Mouse (Mus musculus) T-helper 17 cell (primary cell): ENCODE measurements around the gene Sema3b.

Experiments
- in situ Hi-C, 2 experiments: fragments of 300-600 bp; cut with MboI, MseI; formaldehyde crosslinking; loops; 1 replicate in 1 of 2; 2 replicates in 1 of 2; pipeline ENCODE4 v1.15.1; 2025; ENCODE audit warnings: high pct_unique_total_duplicates in 2 of 2

Sema3b gene

DNA sequence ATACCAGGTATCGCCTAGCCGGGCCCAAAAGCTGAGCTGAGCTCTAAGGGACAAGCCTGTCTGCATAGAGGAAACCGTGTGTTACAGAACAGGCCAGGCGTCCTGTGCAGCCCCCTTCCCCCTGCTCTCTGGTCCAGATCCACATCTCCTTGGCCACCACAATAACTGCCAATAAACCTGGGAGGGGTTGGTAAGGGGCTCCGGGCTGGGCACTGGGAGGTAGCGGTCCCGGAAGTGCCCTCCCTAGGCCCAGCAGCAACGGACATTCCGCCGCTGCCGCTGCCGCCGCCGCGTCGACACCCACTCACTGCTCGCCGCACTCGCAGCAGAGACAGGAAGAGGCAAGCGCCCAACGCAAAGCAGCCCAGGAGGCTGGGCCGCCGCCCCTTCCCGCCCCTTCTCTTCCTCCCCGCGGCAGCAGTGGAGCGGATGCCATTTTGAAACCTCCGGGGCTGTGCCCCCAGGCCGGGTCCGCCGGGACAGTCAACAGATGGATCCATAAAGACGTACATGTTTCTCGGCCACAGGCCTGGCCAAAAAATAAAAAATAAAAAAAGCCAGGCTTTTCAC, 24.1 kb upstream of the Sema3b start:
- in situ Hi-C loops = no loop called here

DNA sequence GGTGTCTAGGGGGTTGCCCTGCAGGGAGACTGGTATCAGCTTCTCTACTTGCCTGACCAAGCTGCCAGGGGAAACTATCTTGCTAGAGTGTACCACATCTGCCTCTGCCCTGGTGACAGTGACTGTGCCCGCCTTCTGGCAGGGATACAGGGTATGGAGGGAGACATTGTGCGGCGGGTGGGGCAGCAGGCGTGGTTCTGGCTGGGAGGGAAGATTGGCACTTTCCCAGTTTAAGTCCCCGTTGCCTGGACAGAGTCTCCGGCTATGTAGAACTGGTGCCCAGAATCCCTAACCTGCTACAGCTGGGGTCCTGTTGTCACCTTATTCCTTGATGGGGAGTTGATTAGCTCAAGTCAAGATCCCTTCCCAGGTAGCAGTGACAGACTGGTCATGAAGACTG, 23.4 kb upstream of the Sema3b start:
- in situ Hi-C loops = no loop called here

DNA sequence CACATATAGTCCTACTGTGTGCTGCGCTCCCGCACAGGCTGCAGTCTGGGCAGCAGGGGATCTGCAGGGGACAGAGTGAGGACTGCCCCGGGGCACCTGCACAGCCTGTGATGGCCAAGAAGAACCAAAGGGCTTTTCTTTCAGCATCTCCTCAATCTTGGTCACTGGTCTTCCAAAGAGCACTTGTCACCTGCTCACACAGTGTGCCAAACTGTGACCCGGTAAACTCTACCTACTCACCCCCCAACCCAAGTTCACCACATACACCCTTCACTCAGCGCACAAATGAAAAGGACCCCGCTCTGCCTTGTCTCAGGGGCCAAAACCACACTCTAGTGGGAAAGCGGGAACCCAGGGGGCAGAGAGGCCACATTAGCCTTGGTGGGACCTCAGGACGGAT, 22.8 kb upstream of the Sema3b start:
- in situ Hi-C loops = no loop called here

DNA sequence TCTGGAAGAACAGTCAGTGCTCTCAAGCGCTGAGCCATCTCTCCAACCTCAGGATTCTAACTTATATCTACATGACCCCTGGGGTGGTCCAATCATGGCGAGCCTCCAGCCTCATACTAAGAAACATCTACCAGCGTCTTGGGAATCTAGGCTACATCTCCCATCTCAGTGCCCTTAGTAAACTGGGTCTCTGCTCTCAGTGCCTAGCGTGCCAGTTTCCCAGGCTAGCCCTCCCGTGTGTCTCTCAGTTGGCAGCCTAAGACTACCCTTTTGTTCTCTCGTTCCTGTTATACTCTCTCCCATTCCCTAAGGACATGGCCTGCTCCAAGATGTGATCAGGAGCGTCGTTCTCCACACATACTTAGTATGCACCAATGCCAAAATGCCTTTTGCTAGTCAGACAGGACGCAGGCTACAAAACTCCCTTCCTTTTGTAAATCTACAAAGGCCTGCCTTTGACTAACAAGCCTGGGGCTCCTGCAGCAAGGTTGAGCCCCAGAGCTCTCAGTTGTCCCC, 22.3 kb upstream of the Sema3b start:
- in situ Hi-C loops = no loop called here

DNA sequence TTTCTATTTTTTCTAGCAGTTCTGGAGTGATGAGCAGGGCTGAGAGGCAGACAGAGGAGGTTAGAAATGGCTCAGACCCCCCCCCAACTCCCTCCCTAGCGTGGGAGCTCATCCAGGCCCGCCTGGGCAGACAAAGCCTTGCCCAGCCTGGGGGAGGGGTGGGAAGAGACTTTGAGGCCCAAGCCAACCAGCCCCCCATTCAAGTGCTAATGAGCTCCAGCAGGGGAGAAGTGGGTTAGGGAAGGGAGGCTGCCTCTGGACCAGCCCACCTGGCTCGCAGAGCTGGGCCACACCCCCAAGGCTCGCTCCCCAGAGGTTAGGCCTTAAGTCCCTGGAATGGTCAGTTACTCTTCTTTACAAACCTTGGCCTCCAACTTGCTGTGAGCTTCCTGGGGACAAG, 21.5 kb upstream of the Sema3b start:
- in situ Hi-C loops = no loop called here

DNA sequence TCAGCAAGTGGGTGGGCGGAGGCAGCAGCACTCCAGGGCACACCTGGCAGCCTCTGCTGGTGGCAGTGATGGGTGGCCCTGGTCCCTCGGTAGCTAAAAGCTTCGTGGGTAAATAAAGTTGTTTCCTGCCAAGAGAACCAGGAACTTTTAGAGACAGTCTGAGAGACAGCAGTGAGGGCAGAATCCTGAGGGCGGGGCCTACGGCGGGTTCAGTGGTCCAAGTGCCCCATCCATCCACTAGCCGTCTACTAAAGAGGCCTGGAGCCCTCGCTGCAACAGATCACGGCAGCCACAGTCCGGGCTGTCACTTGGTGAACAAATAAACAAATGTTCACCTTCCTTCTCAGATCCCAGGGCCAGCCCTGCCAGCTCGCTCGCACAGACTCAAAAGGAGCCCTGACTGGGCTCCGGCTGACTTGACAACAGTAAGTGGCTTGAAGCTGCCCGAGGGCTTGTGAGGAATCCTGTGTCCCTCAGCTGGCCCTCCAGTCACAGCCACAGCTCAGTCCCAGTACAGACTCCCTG, 20.9 kb upstream of the Sema3b start:
- in situ Hi-C loops = loop anchor here (5.0 kb wide), 2 partner anchors 78 to 947 kb away; partner anchors contain the start of genes Rassf1 (in 1 of the 2) and Wdr6 (in 1 of the 2)

DNA sequence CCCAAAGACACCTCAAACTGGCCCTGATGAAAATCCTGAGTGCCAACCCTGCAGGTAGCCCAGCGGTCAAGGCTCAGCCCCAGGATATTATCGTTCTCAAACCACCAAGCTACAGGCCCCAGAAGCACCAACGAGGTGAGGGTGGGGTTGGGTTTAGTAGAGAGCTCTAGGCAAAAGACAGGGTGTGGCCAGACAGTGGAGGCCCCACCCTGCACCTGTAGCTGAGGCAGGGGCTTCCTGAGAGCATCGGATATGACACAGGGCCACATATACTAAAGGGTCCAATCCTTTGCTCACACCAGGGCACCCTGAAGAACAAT, 20.3 kb upstream of the Sema3b start:
- in situ Hi-C loops = loop anchor here (5.0 kb wide), 2 partner anchors 77 to 948 kb away; partner anchors contain the start of genes Rassf1 (in 1 of the 2) and Wdr6 (in 1 of the 2)

DNA sequence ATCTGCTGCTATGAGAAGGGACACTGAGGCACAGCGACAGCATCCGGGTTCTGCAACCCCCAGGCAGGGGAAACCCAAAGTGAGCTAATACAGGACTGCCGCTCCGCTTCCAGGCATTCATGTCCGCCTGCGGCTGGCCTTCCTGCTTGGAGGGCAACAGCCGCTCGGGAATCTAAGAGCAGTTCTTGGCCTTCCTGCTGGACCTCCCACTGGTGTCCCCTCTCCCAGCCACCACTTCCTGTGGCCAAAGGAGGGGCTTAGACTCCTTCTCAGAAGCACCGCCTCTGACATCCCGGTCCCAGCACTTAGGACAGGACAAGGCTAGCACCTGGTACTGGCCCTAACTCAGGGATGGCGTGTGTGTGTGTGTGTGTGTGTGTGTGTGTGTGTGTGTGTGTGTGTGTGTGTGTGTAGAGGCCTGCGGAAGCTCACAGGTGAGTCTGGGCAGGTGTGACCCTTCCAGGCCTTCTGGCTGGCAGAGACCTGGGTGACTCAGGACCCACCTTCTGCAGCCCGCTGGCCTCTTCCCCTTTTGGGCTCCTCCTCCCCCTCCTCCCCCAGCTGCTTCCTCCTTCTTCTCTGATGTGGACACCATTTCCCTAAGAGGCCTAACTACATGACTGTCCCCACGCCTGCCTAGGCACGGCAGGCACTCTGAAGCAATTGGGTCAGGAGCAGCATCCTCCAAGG, 19.8 kb upstream of the Sema3b start:
- in situ Hi-C loops = loop anchor here (5.0 kb wide), 2 partner anchors 77 to 948 kb away; partner anchors contain the start of genes Rassf1 (in 1 of the 2) and Wdr6 (in 1 of the 2)

DNA sequence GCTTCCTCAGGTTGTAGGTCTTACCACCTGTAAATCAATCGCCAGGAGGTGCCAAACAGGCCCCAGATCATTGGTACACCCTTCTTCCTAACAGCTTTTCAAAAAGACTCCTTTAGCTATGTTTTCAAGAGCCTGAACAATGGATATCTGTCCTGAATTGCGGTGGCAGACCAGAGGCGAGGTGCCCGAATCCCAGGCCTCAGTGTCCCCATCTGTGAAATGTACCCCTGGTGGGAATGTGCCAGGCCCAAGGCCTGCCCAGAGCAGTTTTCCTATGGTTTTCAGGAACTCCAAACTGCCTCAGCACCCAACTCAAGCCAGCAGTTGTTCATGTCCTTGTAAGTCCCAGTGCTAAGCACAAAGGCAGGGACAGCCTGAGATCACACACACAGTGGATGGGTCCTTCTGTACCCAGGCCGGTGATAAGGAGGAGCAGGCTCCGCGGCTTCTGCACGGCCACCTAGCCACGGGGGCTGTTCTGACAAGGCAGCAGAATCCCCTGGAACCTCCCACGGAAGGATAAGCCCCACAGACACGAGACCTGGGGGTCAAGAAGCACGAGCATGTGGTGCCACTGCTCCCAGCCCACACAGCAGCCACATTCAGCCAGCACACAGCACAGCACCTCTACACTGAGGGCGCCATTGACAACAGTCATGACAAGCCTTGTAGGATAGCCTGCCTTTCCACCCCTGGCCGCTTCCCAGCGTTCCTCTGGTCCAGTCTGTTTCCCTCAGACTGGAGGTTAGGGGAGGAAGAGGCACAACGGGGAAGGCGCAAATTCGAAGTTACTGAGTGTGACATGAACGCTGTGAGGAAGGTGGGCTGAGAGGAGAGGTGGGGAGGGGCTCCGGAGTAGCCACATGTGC, 18.6 kb upstream of the Sema3b start:
- in situ Hi-C loops = loop anchor here (5.0 kb wide), 2 partner anchors 75 to 950 kb away; partner anchors contain the start of genes Rassf1 (in 1 of the 2) and Wdr6 (in 1 of the 2)

DNA sequence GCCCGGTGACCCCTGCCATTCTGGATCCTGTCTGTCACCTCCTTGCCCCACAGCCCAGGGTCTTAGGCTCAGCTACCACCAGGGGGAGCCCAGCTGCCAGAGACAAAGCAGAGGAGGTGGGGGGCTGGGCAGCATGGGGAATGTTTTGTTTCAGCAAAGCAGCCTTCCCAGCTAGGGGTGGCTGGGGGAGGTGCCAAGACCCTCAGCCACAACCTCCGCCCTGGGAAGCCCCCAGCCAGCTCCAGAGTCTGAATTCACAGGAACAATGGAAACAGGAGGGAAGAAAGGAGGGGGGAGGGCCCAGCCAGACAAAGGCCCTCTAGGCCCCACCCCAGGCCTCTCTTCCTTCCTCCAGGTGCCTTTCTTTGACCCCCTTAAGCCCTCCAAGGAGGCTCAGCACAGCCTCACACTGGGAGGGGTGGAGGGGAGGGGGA, 17.8 kb upstream of the Sema3b start:
- in situ Hi-C loops = loop anchor here (5.0 kb wide), 2 partner anchors 75 to 950 kb away; partner anchors contain the start of genes Rassf1 (in 1 of the 2) and Wdr6 (in 1 of the 2)

DNA sequence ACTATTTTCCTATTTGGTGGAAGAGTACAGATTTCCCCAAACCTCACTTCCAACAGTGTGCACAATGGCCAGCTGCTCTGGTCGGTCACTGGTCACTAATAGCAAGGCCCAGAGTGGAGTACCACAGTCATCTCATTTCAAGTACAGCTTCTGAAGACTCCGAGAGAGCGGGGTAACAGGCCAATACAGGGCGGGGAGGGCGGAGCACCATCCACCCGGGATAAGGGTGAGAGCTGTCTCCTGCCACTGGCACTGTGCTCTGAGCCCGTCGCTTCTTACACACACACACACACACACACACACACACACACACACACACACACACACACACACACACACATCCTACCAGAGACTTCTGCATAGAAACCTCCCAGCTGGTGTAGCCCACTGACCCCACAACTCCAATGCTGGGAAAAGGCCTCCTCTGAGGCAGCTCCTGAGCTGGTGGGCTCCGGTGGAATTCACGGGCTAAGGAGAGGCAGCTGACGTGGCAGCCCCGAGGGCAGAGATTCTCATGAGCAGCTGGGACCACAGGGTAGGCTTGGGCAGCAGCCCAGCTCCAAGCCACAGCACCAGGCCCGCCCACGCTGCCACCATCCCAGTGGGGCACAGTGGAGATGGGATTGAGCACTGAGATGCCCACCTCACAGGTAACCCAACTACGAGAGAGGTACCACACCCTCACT, 17.3 kb upstream of the Sema3b start:
- in situ Hi-C loops = loop anchor here (5.0 kb wide), 2 partner anchors 74 to 951 kb away; partner anchors contain the start of genes Rassf1 (in 1 of the 2) and Wdr6 (in 1 of the 2)

DNA sequence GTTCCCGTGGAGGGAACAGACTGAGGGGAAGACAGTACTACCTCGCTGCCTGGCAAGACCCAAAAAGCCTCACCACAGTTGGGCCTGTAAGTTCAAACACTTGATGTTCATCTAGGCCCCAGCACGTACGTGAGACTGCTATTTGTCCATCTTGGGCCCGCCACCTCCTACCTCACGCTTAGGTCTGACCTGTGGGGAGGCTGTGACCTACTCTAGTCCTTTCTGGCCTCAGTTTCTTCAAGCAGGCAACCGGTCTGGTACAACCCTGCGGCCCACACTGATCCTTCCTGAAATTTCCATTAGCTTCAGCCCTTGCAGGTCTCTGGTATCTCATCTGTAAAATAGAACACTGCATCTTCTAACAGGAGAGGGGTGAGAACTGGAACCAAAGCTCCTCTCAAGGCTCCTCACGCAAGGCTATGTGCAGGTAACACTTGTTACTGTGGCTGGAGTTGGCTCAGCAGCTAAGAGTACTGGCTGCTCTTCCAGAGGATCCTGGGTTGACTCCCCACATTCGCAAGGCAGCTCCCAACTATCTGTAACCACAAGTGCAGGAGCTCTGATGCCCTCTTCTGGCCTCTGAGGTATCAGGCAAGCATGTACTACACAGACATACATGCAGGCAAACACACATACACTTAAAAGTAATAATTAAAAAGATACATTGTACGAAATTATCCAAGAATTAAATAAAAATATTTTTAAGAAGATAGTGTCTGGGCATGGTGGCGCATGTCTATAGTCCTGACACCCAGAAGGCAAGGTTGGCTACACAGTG, 16.5 kb upstream of the Sema3b start:
- in situ Hi-C loops = loop anchor here (5.0 kb wide), 2 partner anchors 73 to 952 kb away; partner anchors contain the start of genes Rassf1 (in 1 of the 2) and Wdr6 (in 1 of the 2)

DNA sequence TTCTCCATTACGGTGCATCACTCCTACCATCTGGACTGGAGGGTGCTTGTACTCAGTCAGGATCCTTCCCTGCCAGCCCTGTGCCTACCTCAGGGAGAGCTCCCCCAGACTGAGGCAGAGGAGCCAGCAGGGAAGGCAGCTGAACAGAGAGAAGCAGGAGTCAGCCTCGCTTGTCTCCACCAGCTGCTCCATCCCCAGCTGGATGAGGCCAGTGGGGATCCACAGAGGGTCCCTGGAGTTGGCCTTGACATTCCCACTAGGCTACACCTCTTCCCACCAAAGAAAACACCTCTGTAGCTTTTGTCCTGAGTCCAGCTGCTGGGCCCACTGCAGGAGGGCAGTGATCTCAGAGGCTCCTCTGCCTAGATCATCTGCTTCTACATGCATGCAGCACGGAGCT, 15.9 kb upstream of the Sema3b start:
- in situ Hi-C loops = loop anchor here (5.0 kb wide), 2 partner anchors 73 to 952 kb away; partner anchors contain the start of genes Rassf1 (in 1 of the 2) and Wdr6 (in 1 of the 2)

DNA sequence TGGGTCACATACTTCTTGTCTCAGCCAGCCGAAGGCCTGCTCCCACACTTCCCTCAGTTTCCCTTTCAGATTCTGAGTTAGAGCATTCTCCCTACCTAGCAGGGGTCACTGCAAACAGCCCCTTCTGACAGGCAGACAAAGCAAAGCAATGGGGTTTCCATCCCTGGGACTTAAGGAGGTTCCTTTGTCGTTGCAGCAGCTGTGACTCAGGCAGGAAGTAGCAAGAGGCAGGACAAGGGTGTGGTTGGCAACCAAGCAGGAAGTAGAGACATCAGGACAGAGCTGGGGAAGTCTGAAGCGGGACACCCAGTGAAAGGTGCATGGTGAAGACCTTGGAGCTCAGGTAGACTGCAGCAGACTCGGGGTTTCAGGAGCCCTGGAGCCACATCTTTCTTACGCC, 15.5 kb upstream of the Sema3b start:
- in situ Hi-C loops = no loop called here

DNA sequence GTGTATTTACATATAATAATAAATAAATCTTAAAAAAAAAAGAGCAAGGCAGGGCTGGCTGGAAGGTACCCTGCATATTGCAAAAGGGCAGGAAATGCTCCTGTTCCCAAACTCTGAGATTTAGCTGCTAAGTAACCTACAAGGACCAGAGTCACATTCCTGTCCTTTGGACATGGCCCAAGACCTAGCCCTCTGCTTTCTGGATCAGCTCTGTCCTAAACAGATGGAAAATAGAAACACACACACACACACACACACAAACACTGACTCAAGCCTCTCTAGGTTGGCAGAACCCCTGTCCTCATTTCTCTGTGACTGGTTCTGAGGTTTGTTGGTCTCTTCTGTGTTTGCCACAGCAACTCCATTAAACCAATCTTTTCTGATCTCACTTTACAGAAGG, 11.9 kb upstream of the Sema3b start:
- in situ Hi-C loops = no loop called here

DNA sequence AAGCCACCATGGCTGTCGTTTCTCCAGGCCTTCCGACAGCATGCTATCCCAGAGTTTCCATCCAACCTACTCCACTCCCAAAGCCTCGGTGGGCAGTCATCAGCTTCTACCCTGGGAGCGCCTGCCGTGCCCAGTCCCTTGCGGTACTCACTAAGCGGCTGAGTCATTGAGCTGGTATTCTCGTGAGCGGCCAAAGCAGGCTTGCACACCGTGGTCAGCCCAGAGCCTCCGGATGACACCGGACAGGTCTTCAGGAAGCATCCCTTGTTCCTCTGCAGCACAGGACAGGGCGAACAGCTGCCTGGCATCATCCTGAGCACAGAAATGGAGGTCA, 10.5 kb upstream of the Sema3b start:
- in situ Hi-C loops = no loop called here

DNA sequence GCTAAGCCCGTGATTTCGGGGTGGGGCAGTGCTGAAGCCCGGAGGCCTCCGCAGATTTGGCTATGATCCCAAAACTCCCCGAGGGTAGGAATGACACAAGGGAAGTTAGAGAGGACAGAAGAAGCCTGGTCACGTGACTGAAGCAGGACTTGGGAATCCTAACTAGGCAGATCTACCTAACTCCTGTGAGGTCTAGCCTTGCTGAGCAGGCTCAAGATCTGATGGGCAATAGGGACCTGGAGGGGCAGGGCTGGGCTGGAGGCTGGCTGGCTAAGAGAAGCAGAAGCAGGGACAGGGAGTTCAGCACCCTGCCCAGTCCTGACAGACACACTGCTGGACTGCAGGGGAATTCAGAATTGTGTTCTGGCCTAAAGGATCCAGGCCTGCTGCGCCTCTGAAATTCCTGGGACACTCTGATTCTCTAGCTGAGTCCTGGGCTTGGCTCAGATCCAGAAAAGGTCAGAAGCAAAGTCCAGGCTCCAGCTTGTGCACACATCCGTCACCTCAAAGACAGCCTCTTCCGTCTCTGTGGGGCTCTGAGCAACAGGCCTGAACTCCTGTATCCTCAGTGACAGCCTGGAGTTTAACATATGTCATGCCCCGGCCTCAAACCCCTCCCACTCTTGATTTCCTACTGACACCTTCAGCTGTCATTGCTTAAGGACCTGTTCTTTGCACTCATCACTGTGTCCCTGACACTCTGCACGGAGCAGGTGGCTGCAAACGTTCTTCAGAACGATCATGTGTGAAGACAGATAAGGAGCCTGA, 9.9 kb upstream of the Sema3b start:
- in situ Hi-C loops = no loop called here

DNA sequence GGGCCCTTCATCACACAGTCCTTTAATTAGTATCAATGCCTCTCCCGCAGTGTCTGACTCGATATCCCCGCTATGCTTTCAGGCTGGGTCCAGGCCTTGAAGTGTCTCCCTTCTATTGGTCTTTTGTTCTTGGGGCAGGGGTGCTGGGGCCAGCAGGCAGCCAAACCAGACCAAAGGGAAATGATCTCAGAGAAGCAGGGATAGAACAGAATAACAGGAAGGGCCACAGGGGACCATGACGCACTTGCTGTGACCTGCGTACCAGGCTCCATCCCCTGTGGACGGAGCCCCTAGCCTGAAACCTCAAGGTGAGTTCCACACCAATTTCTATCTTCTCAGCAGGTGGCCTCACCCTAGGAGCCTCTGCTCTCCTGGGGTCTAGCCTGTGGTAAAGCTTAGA, 9.1 kb upstream of the Sema3b start:
- in situ Hi-C loops = no loop called here

DNA sequence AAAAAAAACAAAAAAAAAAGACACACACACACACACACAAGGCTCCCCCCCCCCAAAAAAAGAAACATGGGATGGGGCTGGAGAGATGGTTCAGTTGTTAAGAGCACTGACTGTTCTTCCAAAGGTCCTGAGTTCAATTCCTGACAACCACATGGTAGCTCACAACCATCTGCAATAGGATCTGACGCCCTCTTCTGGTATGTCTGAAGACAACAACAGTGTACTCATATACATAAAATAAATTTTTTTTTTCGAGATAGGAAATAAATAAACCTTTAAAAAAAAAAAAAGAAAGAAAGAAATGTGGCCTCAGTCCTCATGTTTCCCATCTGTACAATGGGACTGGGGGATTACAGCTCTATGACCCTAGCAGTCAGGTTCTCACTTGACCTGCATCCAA, 8.4 kb upstream of the Sema3b start:
- in situ Hi-C loops = no loop called here
